Mouse (Mus musculus): ENCODE data around the gene Maff.

DNA sequence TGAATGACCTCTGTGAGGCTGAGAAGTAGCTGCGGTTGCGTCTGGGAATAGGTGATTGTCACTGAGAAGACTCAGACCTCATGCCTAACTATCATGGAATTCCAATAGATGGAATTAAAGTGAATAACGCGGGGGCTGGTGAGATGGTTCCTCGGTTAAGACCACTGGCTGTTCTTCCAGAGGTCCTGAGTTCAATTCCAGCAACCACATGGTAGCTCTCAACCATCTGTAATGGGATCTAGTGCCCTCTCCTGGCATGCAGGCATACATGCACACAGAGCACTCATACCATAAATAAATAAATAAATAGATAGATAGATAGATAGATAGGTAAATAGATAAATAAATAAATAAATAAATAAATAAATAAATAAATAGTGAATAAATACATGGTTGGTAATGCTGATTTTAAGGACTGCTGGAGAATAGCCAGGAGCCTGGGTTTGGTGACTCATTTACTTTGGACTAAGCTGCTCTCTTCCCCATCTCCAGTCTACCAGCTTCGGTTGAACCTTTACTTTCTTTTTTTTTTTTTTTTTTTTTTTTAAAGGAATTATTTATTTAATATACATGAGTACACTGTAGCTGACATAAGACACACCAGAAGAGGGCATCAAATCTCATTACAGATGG lies 17.0 kb upstream of the Maff start:
- TF ChIP-seq GATA1 (IDR thresholded peaks at IDR 0.05; ENCODE audit: low read length): no peak
- no peak for TF ChIP-seq TAL1 (IDR thresholded peaks at IDR 0.05; ENCODE audit: low read length)
